Mouse (Mus musculus): Measurements from ENCODE around the gene Nras.

DNA sequence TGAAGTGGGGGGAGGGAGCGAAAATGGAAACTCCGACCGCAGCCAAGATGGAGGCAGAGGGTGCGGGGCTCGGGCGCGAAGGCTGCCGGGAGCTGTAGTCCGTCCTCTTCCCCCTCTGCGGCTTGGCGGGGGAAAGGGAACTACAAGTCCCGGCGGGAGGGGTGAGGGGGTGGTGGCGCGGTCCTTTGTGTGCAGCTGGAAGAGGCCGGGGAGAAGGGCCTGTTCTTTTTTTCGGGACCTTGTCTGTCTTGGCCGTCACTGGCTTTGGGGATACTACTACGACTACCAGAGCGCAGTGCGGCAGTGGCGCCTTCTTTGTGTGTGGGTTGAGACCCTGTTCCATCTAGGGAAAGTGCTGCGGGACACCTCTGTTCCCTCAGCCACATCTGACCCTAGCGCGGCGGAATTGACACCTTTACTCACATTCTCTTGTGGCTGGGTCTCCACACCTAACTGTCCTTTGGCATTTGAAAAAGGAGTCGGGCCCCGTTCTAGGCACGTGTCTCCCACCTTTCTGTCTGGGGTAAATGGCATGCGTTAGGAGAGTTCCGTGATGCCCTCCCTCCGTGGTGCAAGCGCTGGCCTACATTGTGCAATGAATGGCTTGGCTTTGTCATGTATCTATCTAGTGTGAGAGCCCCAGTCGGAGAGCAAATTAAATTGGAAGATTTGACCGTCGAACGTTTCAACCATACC is 37.0 kb upstream of the Nras start:
- no peak for TF ChIP-seq POLR2A (IDR thresholded peaks at IDR 0.05; ENCODE audit: low read depth, low read length)
- TF ChIP-seq CTCF (IDR thresholded peaks at IDR 0.05; ENCODE audit: extremely low read depth, insufficient read depth, insufficient read length, insufficient replicate concordance), result no peak
